Mouse (Mus musculus): Measurements from ENCODE around the gene Arvcf. TPM values are rescaled to one million over a fixed set of nuclear protein-coding genes. Genes with fewer than 3 reads are reported as not detected.
A peak's percentile ranks its signal among the peaks of the same experiment; 100 is the strongest.

Gene Arvcf
- polyA plus RNA-seq, 1 experiment from 2014 or later = 22.1 TPM

- H3K27me3 ChIP-seq (replicated peaks) = no peaks in the 10 kb centered on the region
- peak; percentile 93 for ATAC-seq
- peaks cover 2% of the 10 kb centered on the region for H3K36me3 ChIP-seq
- under 1% methylated on average over 49 of the region's 63 CpGs for WGBS
- peaks cover 40% of the 10 kb centered on the region for H3K4me1 ChIP-seq (replicated peaks)
- H3K9me3 ChIP-seq = no peaks in the 10 kb centered on the region
- peak overlapping the region; percentile 57 for H3K27ac ChIP-seq
- peak overlapping the region; percentile 75 for H3K9ac ChIP-seq
- peak overlapping the region; percentile 94 for H3K4me2 ChIP-seq (replicated peaks)
- H3K4me3 ChIP-seq (replicated peaks) = peak overlapping the region; percentile 65
These were observed 44.8 kb downstream of the Arvcf start for GRCm38 (mm10) chr16:18392469-18393426.

DNA sequence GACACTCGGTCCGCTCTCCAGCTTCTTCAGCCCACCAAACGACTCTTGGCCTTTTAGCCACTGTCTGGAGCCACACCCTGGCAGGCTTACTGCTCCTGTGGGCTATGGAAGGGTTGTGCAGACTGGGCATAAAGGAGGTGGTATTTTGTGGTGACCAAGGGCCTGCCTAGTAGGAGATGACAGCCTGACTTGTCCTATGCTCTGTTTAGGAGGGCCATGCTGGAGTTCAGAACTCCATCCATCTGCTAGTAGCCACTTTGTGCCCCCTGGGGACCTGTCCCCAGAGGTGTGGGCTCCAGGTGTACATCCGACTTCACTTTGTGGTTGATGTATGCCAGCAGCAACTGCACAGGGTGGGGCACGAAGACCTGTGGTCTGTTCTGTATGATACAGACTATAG lies 45.6 kb downstream of the Arvcf start:
- H3K27ac ChIP-seq = no peak overlapping the region
- H3K36me3 ChIP-seq = peaks cover 5% of the 10 kb centered on the region
- H3K4me1 ChIP-seq (replicated peaks) = peaks cover 33% of the 10 kb centered on the region
- ATAC-seq = no peak; the same call in 1 of the 2 replicates
- no peaks in the 10 kb centered on the region for H3K27me3 ChIP-seq (replicated peaks)
- H3K4me2 ChIP-seq (replicated peaks) = peak overlapping the region; percentile 94
- peak overlapping the region; percentile 75 for H3K9ac ChIP-seq
- H3K9me3 ChIP-seq = no peaks in the 10 kb centered on the region
- H3K4me3 ChIP-seq (replicated peaks) = peak overlapping the region; percentile 65
- 51% methylated on average over 5 of the region's 5 CpGs for WGBS

DNA sequence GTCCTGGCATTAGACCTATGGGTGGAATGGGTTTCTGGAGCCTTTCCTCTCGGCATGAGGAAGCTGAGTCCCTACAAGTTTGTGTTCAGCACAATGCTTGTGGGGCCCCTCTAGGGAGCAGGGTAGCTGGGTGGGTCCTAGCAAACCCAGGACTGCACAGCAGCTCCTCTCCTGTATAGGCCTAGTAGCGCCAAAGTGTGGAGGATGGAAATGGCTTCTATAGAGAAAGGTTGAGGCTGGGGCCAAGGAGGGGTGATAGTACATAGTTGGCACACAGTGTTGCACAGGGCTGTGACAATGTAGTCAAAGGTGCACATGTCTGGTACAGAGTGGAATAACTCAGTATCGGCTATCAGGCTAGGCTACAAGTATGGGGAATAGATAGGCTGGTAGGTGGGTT lies 46.1 kb downstream of the Arvcf start:
- no peak overlapping the region for H3K27ac ChIP-seq
- H3K4me2 ChIP-seq (replicated peaks) = peak overlapping the region; percentile 94
- peak overlapping the region; percentile 75; the same call in 1 of the 2 replicates for H3K9ac ChIP-seq
- no peak overlapping the region for H3K4me3 ChIP-seq (replicated peaks)
- H3K36me3 ChIP-seq = peaks cover 5% of the 10 kb centered on the region
- 82% methylated on average over 3 of the region's 3 CpGs for whole genome bisulfite sequencing
- no peak for ATAC-seq
- H3K4me1 ChIP-seq (replicated peaks) = peaks cover 29% of the 10 kb centered on the region
- H3K9me3 ChIP-seq = no peaks in the 10 kb centered on the region
- no peaks in the 10 kb centered on the region for H3K27me3 ChIP-seq (replicated peaks)

GRCm38 (mm10) chr16:18394777-18395619 lies 47.0 kb downstream of the Arvcf start:
- Histone ChIP-seq H3K4me2 (replicated peaks) (peak overlapping the region; percentile 24; the same call in 1 of the 2 replicates), H3K27me3 (replicated peaks) (no peaks in the 10 kb centered on the region), H3K27ac (peak overlapping the region; percentile 27; the same call in 1 of the 2 replicates), H3K9ac (peak overlapping the region; percentile 17; the same call in 1 of the 2 replicates), H3K4me1 (replicated peaks) (peaks cover 28% of the 10 kb centered on the region), H3K36me3 (peaks cover 5% of the 10 kb centered on the region), H3K9me3 (no peaks in the 10 kb centered on the region), H3K4me3 (replicated peaks) (no peak overlapping the region)
- 36% methylated on average over 11 of the region's 11 CpGs for WGBS
- no peak for ATAC-seq

DNA sequence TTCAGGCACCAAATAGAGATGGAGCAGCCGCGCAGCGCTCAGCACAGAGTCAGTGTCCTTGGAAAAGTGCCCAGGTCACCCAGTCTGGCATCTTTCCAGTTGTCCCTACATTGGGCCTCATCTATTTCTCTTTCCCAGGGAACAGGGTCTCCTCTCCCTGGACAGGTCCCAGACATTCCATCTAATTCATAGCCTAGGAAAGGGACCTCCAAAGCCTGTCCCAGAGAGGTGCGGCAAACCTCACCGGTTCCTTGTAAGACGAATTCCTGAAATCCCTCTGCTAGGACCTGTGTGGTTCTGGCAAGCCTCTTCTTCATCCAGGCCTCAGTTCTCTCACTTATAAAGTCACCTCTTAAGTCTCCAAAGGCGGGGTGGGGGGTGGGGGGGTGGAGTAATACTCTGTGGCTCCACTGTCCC lies 47.6 kb downstream of the Arvcf start:
- peaks cover 5% of the 10 kb centered on the region for H3K36me3 ChIP-seq
- WGBS = 33% methylated on average over 6 of the region's 7 CpGs
- H3K4me2 ChIP-seq (replicated peaks) = no peak overlapping the region
- H3K27ac ChIP-seq = no peak overlapping the region
- H3K4me1 ChIP-seq (replicated peaks) = peaks cover 28% of the 10 kb centered on the region
- no peaks in the 10 kb centered on the region for H3K27me3 ChIP-seq (replicated peaks)
- no peaks in the 10 kb centered on the region for H3K9me3 ChIP-seq
- no peak overlapping the region for H3K4me3 ChIP-seq (replicated peaks)
- no peak for ATAC-seq
- no peak overlapping the region for H3K9ac ChIP-seq

DNA sequence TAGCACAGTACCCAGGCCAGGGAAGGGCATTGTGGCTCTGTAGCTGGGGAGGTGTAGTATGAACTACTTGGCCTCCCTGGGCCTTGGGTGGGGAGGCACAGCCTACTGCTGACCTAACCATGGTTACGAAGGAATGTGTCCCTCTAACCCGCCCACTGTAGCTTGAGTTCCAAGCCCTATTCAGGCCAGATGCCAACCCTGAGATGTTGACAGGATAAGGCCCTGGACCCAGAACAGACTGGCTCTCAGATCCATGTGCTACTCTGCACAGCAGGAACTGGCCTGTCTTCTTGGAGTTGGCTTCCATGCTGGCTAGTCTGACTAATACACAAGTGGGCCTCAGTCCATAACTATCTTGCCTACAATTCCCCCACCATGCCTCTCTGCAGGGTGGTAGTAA lies 48.2 kb downstream of the Arvcf start:
- Histone ChIP-seq H3K9me3 (no peaks in the 10 kb centered on the region), H3K4me3 (replicated peaks) (no peak overlapping the region), H3K9ac (no peak overlapping the region), H3K27me3 (replicated peaks) (no peaks in the 10 kb centered on the region), H3K4me1 (replicated peaks) (peaks cover 33% of the 10 kb centered on the region), H3K27ac (no peak overlapping the region), H3K36me3 (peaks cover 5% of the 10 kb centered on the region), H3K4me2 (replicated peaks) (no peak overlapping the region)
- WGBS = 58% methylated on average over 2 of the region's 2 CpGs
- no peak for ATAC-seq

DNA sequence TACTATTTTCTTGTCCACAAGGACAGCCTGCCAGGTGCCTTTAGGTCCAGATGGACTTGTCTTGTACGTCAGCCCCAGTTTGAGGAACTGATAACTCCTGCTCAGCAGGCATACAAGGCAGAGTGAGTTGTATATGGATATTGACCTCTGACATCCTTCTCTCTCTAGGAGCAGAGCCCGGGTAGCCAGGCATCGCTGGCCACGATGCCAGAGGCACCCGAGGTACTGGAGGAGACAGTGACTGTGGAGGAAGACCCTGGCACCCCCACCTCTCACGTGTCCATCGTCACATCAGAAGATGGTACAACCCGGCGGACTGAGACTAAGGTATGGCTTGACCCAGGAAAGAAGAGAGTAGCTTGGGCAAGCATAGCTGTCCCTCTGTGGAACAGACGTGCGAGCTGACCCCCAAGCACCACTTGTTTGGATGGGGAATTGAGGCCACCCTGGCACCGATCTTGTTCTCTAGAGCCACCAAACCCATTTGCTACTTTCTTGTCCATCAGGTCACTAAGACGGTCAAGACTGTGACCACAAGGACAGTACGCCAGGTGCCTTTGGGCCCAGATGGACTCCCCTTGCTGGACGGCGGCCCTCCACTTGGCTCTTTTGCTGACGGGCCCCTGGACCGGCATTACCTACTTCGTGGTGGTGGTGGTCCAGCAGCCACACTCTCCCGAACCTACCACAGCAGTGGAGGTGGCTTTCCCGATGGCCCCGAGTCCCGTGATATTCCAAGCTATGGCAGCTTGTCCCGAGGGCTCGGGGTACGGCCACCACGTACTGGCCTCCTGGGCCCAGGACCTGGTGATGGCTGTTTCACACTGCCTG lies 49.0 kb downstream of the Arvcf start:
- no peak overlapping the region for H3K9ac ChIP-seq
- no peak overlapping the region for H3K27ac ChIP-seq
- WGBS = 96% methylated on average over 27 of the region's 27 CpGs

DNA sequence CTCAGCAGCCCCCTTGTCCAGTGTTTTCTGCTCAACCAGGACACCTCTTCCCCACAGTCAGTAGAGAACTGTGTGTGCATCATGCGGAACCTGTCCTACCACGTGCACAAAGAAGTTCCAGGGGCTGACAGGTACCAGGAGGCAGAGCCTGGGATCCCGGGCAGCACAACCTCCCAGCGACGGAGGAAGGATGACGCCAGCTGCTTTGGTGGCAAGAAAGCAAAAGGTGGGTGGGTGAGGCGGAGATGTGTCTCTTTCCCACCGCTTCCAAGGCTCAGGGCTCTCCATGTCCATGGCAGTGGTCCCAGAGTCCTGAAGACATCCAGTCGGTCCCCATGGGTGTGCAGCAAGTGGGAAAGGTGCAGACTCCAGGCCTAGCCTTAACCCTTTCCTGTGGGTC lies 52.0 kb downstream of the Arvcf start:
- H3K27ac ChIP-seq = no peak overlapping the region

More for the DNA sequence above, 49.0 kb downstream of the Arvcf start:
- Histone ChIP-seq H3K4me3 (replicated peaks) (no peak overlapping the region), H3K4me2 (replicated peaks) (no peak overlapping the region), H3K36me3 (peaks cover 5% of the 10 kb centered on the region), H3K27me3 (replicated peaks) (no peaks in the 10 kb centered on the region), H3K4me1 (replicated peaks) (peaks cover 34% of the 10 kb centered on the region), H3K9me3 (no peaks in the 10 kb centered on the region)
- ATAC-seq = no peak

GRCm38 (mm10) chr16:18400472-18401216 lies 52.7 kb downstream of the Arvcf start:
- Histone ChIP-seq H3K9me3 (no peaks in the 10 kb centered on the region), H3K4me3 (replicated peaks) (no peak overlapping the region), H3K4me1 (replicated peaks) (peaks cover 14% of the 10 kb centered on the region), H3K27ac (no peak overlapping the region), H3K36me3 (peaks cover 5% of the 10 kb centered on the region), H3K9ac (no peak overlapping the region), H3K4me2 (replicated peaks) (no peak overlapping the region), H3K27me3 (replicated peaks) (no peaks in the 10 kb centered on the region)
- 46% methylated on average over 7 of the region's 7 CpGs for WGBS
- ATAC-seq = peak; percentile 46

More for the DNA sequence above, 52.0 kb downstream of the Arvcf start:
- peaks cover 18% of the 10 kb centered on the region for H3K4me1 ChIP-seq (replicated peaks)
- no peaks in the 10 kb centered on the region for H3K9me3 ChIP-seq
- H3K27me3 ChIP-seq (replicated peaks) = no peaks in the 10 kb centered on the region
- no peak overlapping the region for H3K4me2 ChIP-seq (replicated peaks)
- H3K9ac ChIP-seq = no peak overlapping the region
- H3K4me3 ChIP-seq (replicated peaks) = no peak overlapping the region
- no peak for ATAC-seq
- H3K36me3 ChIP-seq = peaks cover 5% of the 10 kb centered on the region
- WGBS = 69% methylated on average over 9 of the region's 9 CpGs

- Histone ChIP-seq H3K4me2 (replicated peaks) (no peak overlapping the region), H3K27me3 (replicated peaks) (no peaks in the 10 kb centered on the region), H3K4me3 (replicated peaks) (no peak overlapping the region), H3K27ac (no peak overlapping the region), H3K4me1 (replicated peaks) (0 out of 2 replicates have a peak, but pooled peaks cover 9% of the 10 kb centered on the region), H3K36me3 (peaks cover 8% of the 10 kb centered on the region; the same call in 1 of the 2 replicates), H3K9ac (no peak overlapping the region), H3K9me3 (no peaks in the 10 kb centered on the region)
- 89% methylated on average over 12 of the region's 12 CpGs for WGBS
- no peak for ATAC-seq
These were observed 55.3 kb downstream of the Arvcf start for GRCm38 (mm10) chr16:18403285-18403684.

Measured in intestine, embryonic 15.5 days (tissue).